Mouse (Mus musculus): ENCODE measurements around the gene Rnf19b. TPM values are rescaled to one million over a fixed set of nuclear protein-coding genes. Genes with fewer than 3 reads are reported as not detected.
A peak's percentile ranks its signal among the peaks of the same experiment; 100 is the strongest.

Gene Rnf19b
- 10 to 100 TPM; 23.3 to 24.4 TPM for total RNA-seq (2021)
- long read RNA-seq, experiment 1, transcript Rnf19b-206 (9 exons, 2,532 nt), result major isoform, 14 of 22 reads
- long read RNA-seq, experiment 1, partial matches to known transcripts, result 0 of 22 reads
- long read RNA-seq, experiment 1, other reads (novel, unspliced or antisense), result 5 of 22 reads
- long read RNA-seq, experiment 2, transcript Rnf19b-206 (9 exons, 2,532 nt), result major isoform, 14 of 23 reads
- long read RNA-seq, experiment 2, partial matches to known transcripts, result 3 of 23 reads
- long read RNA-seq, experiment 2, other reads (novel, unspliced or antisense), result 4 of 23 reads

GRCm38 (mm10) chr4:129058207-129059092 lies at the start of gene Rnf19b:
TSS of gene Rnf19b (plus strand) at chr4:129058271.
- peak; percentile 29 for DNase-seq (ENCODE audit: low spot score)

DNA sequence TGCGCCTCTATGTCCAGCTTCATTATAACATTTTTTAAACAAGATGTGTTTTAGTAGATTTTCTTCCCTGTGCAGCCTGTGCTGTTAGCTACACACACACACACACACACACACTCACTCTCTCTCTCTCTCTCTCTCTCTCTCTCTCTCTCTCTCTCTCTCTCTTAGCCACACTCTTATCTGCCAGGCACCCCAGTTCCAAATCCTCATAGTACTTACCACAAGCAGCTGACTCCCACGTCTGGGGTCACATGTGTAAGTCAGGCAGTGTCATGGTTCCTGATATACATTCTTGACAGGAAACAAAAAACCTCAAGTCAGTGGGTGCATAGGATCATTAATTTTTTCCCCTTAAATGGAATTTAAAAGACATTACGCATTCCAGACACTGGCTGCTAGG lies 49.4 kb upstream of the Rnf19b start:
- DNase-seq (ENCODE audit: low spot score), result no peak

DNA sequence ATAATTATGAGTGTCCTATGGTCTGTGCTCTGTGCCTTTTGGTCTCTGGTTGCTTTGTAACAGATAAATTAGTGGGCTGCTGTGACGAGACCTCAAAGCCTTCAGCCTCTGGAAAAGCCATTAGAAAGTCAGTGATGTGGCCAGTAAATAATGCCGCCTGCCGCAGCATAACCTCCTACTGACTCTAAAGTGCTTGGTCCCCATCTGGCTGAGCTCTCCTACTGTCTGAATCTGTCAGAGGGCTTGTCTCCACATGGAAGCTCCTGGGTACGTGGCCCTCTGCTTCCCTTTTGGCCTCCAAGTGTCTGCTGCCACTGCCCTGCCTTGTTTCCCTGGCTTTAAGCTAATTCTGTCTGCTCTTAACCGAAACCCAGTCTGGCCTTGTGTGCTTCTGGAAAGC lies 48.5 kb upstream of the Rnf19b start:
- DNase-seq (ENCODE audit: low spot score), result no peak

- DNase-seq (ENCODE audit: low spot score), result no peak
Measured at GRCm38 (mm10) chr4:129011604-129012121, 46.4 kb upstream of the Rnf19b start.

DNA sequence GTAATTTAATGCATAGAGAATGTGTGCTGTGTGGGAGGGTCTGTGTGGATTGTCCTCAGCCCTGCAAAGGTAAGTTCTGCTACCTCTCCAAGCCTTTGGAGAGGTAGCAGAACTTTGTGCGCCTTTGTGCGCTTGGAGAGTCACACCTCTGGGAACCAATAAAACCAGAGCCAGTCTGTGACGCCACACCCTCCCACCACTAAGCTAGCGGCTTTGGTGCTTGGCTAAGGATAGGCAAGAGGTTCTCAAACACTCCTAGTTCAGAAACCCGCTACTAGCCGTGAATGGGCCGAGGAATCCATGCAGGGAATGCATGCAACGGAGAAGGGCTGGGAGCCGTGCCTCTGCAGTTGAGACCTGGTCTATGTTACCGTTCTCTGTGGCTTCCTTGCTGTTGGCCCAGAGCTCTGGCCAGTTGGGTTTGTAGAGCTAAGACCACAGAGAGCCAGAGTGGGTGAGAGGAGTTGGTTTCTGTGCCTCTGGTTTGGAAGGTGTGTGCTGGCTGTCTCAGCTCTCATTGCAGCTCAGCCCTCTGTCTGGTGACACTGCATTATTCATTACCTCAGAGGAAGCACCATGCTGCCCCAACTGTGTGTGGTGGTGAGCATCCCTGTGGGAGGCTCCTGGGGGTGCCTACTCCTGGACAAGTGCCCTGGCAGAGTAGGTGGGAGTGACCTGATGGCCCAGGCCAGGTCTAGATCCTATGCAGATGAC lies 44.8 kb upstream of the Rnf19b start:
- no peak for DNase-seq (ENCODE audit: low spot score)

- DNase-seq (ENCODE audit: low spot score), result no peak
Measured at GRCm38 (mm10) chr4:129016329-129016728, 41.7 kb upstream of the Rnf19b start.

GRCm38 (mm10) chr4:129017150-129017549 lies 40.9 kb upstream of the Rnf19b start:
- no peak for DNase-seq (ENCODE audit: low spot score)

DNA sequence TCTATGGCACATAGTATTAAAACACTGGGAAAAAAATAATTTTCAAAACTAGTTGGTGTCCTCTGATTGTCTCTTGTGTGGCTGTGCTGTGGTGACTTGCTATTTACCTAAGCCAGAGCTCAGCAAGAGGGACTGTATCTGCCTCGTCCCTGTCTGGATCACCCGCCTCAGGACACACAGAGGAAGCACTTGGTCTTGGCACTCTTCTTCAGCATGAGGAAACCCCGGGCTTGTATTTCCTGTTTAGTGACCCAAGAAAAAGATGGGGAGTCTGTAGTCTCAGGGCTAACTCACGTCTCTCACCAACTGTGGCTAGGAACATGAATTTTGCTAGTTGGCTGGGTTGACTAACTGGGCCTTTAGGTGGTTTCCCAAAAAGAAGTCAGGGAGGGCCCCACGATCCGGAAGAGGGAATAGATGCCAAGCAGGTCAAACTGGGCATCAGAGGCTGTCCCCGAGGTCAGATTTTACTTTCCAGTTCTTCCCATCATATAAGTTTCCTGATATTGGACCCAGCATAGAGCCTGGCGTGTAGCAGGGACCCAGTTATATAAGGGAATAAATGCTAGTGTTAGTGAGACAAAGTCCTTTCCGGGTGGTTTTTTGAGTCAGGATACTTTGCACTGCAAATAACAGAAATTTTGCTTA lies 39.2 kb upstream of the Rnf19b start:
- no peak for DNase-seq (ENCODE audit: low spot score)

DNA sequence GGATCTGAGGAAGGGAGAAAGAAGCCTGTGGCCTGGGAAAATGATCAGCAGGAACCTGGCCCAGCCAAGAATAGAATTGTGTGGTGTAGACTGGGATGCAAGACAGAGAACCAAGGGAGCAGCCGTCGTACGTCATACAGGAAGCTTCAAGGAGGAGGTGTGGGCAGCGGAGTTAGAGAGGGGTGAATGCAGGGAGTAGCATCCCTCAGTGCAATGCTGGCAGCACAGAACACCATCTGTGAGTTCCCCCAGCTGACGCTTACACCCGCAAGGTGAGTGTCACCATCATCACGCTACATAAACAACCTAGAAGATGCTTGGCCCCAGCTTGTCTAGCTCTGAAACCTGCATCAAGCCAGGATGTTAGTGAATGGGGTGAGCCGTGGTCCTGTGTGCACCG lies 38.3 kb upstream of the Rnf19b start:
- DNase-seq (ENCODE audit: low spot score), result no peak

DNA sequence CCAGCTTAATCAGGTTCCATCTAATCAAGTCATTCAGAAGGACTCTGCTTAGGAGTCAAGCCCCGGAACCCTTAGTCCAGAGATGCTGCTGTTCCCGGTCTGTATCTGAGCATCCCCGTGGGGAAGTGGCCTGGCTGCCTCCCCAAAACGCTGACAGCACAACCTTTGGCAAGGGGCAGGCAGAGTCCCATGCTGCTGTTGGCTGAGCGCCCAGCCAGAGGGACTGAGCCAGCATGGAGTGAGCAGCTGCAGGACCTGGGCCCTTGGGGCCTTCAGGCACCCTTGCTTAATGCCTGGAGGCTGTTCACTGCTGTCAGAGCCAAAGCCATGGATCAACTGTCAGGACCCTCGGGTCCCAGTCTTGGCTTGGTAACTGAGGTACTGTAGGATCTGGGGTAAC lies 37.6 kb upstream of the Rnf19b start:
- DNase-seq (ENCODE audit: low spot score), result peak; percentile 97

DNA sequence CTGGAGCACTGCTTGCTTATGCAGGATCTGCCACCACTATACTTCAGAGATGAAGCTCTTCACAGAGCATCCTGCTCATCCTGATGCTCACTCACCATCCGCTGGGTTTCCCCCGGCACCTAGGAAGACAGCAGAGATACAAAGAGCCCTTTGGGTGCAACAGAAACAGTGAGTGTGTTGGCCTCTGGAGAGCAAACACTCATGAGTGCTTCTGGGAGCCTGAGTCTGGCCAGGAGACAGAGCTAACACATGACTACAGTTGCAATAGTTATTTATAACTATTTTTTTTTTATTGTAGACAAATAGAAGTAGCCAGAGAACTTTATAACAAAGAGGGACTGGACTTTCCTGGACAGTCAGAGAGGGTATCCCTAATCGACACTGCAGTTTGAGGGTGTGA lies 36.6 kb upstream of the Rnf19b start:
- no peak for DNase-seq (ENCODE audit: low spot score)

DNA sequence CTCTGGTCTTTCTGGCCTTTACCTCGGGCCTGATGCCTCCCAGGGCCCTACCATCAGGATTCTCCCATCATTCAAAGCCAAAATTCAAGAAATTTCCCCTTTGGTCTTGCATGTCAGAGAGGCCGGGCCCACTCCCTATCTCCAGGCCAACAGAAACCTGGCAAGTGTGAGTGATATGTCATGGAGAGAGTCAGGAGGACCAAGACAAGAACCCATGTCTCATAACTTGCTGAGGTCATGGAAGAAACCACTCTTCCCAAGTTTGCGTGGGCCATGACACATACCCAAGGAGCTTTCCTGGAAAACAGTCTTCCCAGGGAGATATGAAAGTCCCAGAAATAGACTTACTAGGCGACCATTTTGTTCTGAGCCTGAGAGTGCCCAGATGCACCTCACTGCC lies 36.2 kb upstream of the Rnf19b start:
- DNase-seq (ENCODE audit: low spot score), result no peak

GRCm38 (mm10) chr4:129023884-129024283 lies 34.2 kb upstream of the Rnf19b start:
- no peak for DNase-seq (ENCODE audit: low spot score)

DNA sequence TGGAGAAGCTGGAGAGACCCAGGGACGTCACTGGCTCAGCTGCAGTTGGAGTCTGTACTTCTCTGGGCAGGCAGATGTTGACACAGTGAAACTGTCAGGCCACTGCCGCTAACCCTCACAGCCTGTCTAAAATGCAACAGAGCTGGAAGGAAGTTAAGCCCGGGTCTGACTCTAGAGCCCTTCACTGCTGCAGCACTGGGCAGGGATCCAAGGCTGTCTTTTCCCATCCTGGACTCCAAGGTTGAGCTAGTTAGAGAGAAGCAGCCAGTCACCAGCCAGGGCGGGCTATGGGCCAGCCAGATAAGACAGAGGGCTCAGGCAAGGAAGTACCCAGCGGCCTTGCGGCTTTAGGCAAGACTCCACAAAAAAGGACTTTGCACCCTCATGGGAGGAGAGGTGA lies 33.3 kb upstream of the Rnf19b start:
- DNase-seq (ENCODE audit: low spot score), result no peak

DNA sequence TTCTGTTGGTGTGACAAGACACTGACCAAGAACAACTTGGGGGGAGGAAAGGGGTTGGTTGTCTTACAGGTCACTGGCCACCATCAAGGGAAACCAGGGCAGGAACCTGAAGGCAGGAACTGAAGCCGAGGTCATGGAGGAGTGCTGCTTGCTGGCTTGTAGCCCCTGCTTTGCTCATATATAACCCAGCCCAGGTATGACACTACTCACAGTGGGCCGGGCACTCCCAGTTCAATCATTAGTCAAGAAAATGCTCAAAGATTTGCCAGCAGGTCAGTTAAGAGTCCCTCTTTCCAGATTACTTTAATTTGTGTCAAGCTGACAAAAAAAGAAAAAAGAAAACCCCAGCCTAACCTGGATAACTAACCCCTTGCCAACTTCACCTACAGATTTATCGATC lies 32.4 kb upstream of the Rnf19b start:
- DNase-seq (ENCODE audit: low spot score), result no peak

GRCm38 (mm10) chr4:129030746-129031145 lies 27.3 kb upstream of the Rnf19b start:
- no peak for DNase-seq (ENCODE audit: low spot score)

- no peak for DNase-seq (ENCODE audit: low spot score)
Measured at GRCm38 (mm10) chr4:129031408-129031965, 26.6 kb upstream of the Rnf19b start.

- no peak for DNase-seq (ENCODE audit: low spot score)
Measured at GRCm38 (mm10) chr4:129032133-129032962, 25.7 kb upstream of the Rnf19b start.

GRCm38 (mm10) chr4:129032963-129033951 lies 24.8 kb upstream of the Rnf19b start:
- peak; percentile 71 for DNase-seq (ENCODE audit: low spot score)

Measured in gastrocnemius, adult 18-20 months (tissue).